Mouse (Mus musculus): ENCODE measurements around the gene Olfr381. TPM values are rescaled to one million over a fixed set of nuclear protein-coding genes. Genes with fewer than 3 reads are reported as not detected.
"Not testable (repeated sequence)": the region's sequence is repeated elsewhere in the genome, so short reads cannot be mapped to it uniquely, and the experiment has no call there.

Gene Olfr381
- total RNA-seq (2021): not detected
- long read RNA-seq: 0 reads

DNA sequence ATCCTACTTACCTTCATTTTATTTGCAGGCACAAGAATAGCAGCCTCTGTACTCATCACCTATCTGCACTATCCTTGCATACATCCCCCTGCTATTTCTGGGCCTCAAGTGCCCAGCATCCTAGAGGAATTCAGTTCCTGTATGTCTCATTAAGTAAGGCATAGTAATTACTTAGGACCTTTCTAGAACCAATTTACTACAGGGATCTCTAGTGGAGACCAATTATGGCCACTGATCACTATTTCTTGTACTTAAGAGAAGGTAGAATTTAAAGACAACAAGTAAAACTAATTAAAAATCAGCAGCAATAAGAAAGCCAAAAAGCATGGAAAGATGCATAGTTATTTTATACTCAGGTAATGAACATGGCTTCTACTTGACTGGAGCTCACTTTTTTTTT, at the start of gene Olfr381:
TSS of gene Olfr381 (minus strand) at position 101 of the 400 bp plus-strand sequence.
- no peak for DNase-seq (ENCODE audit: low spot score in 2 of 2)

DNA sequence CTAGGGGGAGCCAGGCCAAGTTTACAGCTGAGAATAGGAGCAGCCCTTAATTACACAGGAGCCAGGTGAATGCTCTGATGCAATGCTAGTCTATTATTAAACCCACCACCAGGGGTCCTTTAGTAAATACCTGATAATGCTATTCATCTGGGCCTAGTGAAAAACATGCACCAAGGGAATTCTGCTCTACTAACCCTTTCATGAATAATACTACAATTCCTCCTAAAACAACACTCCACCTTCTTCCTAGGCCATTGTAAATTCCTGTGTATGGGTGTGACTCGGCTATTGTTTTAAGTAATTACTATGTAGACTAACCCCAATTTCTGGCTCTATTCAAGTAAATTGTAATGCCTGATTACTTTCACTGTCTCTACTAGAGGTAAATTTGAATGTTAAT, 37.6 kb upstream of the Olfr381 start:
- not testable (repeated sequence) for DNase-seq (ENCODE audit: low spot score in 2 of 2)

DNA sequence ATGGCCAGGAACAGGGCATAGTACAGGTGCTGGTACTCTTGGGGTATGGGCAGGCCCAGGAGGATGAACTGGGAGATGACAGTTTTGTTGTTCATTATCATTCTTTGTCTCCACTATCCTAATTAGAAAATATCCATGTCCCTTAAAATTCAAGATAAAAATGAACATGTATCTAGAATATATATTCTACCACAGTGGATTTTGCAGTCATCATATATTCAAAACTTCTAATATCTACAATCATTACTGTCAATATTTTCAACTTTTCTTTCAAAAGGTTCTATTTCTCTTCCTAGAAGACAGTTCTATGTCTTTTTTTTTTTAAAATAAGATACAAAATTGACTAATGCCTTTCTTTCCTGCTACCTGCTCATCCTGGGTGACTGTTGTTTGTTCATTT, 25.7 kb upstream of the Olfr381 start, which contains the start of gene Olfr382:
TSS of gene Olfr382 (minus strand) at position 101 of the 400 bp plus-strand sequence.
- no peak for DNase-seq (ENCODE audit: low spot score in 2 of 2)

DNA sequence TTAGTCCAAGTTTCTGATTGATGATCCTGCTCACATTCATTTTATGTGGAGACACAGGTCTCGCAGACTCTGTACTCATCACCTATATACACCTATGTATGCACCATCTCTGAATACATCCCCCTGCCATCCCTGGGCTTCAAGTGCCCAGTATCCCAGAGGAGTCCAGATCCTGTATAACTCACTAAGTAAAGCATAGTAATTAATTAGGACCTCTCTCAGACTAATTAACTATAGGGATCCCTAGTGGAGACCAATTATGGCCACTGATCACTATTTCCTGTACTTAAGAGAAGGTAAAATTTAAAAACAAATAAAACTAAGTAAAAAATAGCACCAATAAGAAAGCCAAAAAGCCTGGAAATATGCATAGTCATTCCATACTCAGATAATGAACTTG, 34.0 kb downstream of the Olfr381 start, which contains the start of gene Olfr380:
TSS of gene Olfr380 (minus strand) at position 101 of the 400 bp plus-strand sequence.
- no peak for DNase-seq (ENCODE audit: low spot score in 2 of 2)

Other genes starting within 250 kb of the Olfr381 start
- gene Trpv3, start 224.2 kb downstream of the Olfr381 start, total RNA-seq (2021): under 1 TPM; 0.41 to 0.45 TPM
- gene Aspa, start 162.0 kb downstream of the Olfr381 start, total RNA-seq (2021): 10 to 100 TPM; 13.9 to 14.8 TPM
- not detected for gene Gm49340, start 161.9 kb downstream of the Olfr381 start, total RNA-seq (2021)
- not detected for gene Spata22, start 161.9 kb downstream of the Olfr381 start, total RNA-seq (2021)
- not detected for gene Olfr20, start 140.8 kb downstream of the Olfr381 start, total RNA-seq (2021)
- gene Olfr376, start 120.4 kb downstream of the Olfr381 start, total RNA-seq (2021): not detected
- gene Olfr1, start 92.0 kb downstream of the Olfr381 start, total RNA-seq (2021): not detected
- gene Olfr378, start 63.1 kb downstream of the Olfr381 start, total RNA-seq (2021): not detected
- gene Olfr380, start 34.1 kb downstream of the Olfr381 start, total RNA-seq (2021): not detected
- gene Olfr382, start 25.6 kb upstream of the Olfr381 start, total RNA-seq (2021): not detected
- not detected for gene Olfr385, start 101.4 kb upstream of the Olfr381 start, total RNA-seq (2021)
- not detected for gene Olfr384, start 107.0 kb upstream of the Olfr381 start, total RNA-seq (2021)
- not detected for gene Zfp735, start 197.2 kb upstream of the Olfr381 start, total RNA-seq (2021)